Mouse (Mus musculus) embryonic facial prominence, embryonic 14.5 days (tissue): ENCODE measurements around the gene Erbb4. TPM values are rescaled to one million over a fixed set of nuclear protein-coding genes. Genes with fewer than 3 reads are reported as not detected.

ENCODE experiments used
- ATAC-seq: fragments of 200-750 bp; cut with Nextera tagmentation; 2 replicates; pipeline ENCODE4 v1.8.0; 2017; ENCODE audit warnings: low read depth, moderate number of reproducible peaks, moderate TSS enrichment
- DNase-seq: peaks from one replicate; pipeline ENCODE4 v3.0.0-alpha.2; 2015; ENCODE audit warnings: low spot score
- H3K27ac ChIP-seq: fragments of 300-500 bp; sonication (generic); replicated peaks from 2 replicates; pipeline ENCODE4 v1.5.1; 2014; ENCODE audit warnings: low read depth, mild to moderate bottlenecking, low read length, moderate library complexity
- H3K27me3 ChIP-seq: fragments of 300-500 bp; sonication (generic); replicated peaks from 2 replicates; pipeline ENCODE4 v1.6.1; 2014; ENCODE audit warnings: low read length; ENCODE audit not compliant: control insufficient read depth, insufficient read depth
- H3K36me3 ChIP-seq: fragments of 300-500 bp; sonication (generic); 2 replicates; pipeline ENCODE4 v1.6.1; 2014; ENCODE audit warnings: low read length, mixed read lengths; ENCODE audit not compliant: control insufficient read depth, insufficient read depth
- H3K4me1 ChIP-seq: fragments of 300-500 bp; sonication (generic); 2 replicates; pipeline ENCODE4 v1.6.1; 2014; ENCODE audit warnings: antibody characterized with exemption, low read length; ENCODE audit not compliant: control insufficient read depth, insufficient read depth
- H3K4me2 ChIP-seq: fragments of 300-500 bp; sonication (generic); 2 replicates; pipeline ENCODE4 v1.6.1; 2014; ENCODE audit warnings: low read depth, mild to moderate bottlenecking, low read length, moderate library complexity, mixed read lengths
- H3K4me3 ChIP-seq: fragments of 300-500 bp; sonication (generic); 2 replicates; pipeline ENCODE4 v1.5.1; 2014; ENCODE audit warnings: low read depth, mild to moderate bottlenecking, low read length
- H3K9ac ChIP-seq: fragments of 300-500 bp; sonication (generic); 2 replicates; pipeline ENCODE4 v1.6.1; 2014; ENCODE audit warnings: low read depth, mild to moderate bottlenecking, low read length, moderate library complexity, mixed read lengths
- H3K9me3 ChIP-seq: fragments of 300-500 bp; sonication (generic); 2 replicates; pipeline ENCODE4 v1.6.1; 2016; ENCODE audit warnings: low read length; ENCODE audit not compliant: control insufficient read depth
- WGBS: fragments of 180-500 bp; shearing (Covaris S2); extraction: QIAGEN DNeasy Blood & Tissue Kit; methylation state at CpG from one replicate; pipeline ENCODE4 v1.1.7; 2014; 5-methylcytosine and 5-hydroxymethylcytosine counted together
- polyA plus RNA-seq: library from polyadenylated mRNA; unstranded; fragments of >200 nt; fragmentation: Nextera tagmentation; extraction: Ambion mirVana; gene quantifications from 2 replicates; pipeline ENCODE4 v1.2.1, GENCODE M21; 2014

Gene Erbb4
- polyA plus RNA-seq, 1 experiment from 2014 or later: 1.3 TPM

DNA sequence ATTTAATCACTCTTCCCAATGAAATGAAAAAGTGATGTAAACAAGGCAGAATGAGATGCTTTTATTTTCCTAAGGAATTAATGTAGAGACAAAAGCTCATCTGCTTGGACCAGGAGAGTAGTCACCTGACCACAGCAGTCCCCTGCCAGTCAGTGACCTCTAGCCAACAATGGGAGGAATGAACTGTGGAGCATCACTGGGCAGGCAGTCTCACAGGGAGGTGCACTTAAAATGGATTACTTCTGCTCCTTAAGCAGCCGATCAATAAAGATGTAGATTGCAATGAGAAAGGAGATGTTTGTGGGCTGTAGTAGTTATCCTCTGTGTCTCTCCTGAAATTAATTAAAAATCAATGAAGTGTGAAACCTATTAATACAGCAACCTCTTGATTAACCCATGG lies 1018.2 kb downstream of the Erbb4 start:
- H3K4me1 ChIP-seq: no peaks in the 10 kb centered on the region
- no peak for ATAC-seq
- no peaks in the 10 kb centered on the region for H3K36me3 ChIP-seq
- no peaks in the 10 kb centered on the region for H3K27me3 ChIP-seq
- H3K9ac ChIP-seq: no peak overlapping the region
- H3K4me3 ChIP-seq: no peak overlapping the region
- WGBS: 79% methylated on average over 1 of the region's 1 CpGs
- no peak overlapping the region for H3K4me2 ChIP-seq
- DNase-seq: no peak
- no peak overlapping the region for H3K27ac ChIP-seq
- no peaks in the 10 kb centered on the region for H3K9me3 ChIP-seq

DNA sequence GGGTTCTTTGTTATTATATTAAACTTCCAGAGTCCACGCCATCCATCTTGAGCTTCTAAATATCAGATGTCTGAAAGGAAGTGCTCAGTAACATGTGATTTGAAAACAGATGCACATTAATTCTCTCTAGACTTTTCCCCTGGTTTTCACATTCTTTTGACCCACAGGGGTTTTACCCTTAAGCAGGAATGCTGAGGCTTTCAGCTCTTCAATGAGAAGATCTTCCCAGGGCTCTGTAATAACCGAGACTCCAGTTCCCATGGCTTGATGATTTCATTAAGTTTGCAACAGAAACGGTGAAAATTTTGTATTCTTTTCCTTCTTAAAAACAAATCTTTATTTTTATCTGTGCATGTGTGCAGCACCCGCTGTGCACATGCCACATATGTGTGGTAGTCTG lies 1051.4 kb downstream of the Erbb4 start:
- Histone ChIP-seq H3K36me3 (no peaks in the 10 kb centered on the region), H3K4me2 (no peak overlapping the region), H3K27me3 (no peaks in the 10 kb centered on the region), H3K4me1 (no peaks in the 10 kb centered on the region), H3K27ac (no peak overlapping the region), H3K9ac (no peak overlapping the region), H3K4me3 (no peak overlapping the region), H3K9me3 (no peaks in the 10 kb centered on the region)
- no peak for ATAC-seq
- peak; percentile 10 for DNase-seq
- 39% methylated on average over 4 of the region's 4 CpGs for WGBS

- Histone ChIP-seq H3K36me3 (no peaks in the 10 kb centered on the region), H3K4me1 (peaks cover 2% of the 10 kb centered on the region), H3K9ac (no peak overlapping the region), H3K27me3 (no peaks in the 10 kb centered on the region), H3K4me3 (no peak overlapping the region), H3K27ac (no peak overlapping the region), H3K9me3 (no peaks in the 10 kb centered on the region), H3K4me2 (no peak overlapping the region)
- ATAC-seq (no peak), DNase-seq (no peak)
- WGBS: 73% methylated on average over 3 of the region's 3 CpGs
These were observed 1053.1 kb downstream of the Erbb4 start for GRCm38 (mm10) chr1:68054715-68055114.

DNA sequence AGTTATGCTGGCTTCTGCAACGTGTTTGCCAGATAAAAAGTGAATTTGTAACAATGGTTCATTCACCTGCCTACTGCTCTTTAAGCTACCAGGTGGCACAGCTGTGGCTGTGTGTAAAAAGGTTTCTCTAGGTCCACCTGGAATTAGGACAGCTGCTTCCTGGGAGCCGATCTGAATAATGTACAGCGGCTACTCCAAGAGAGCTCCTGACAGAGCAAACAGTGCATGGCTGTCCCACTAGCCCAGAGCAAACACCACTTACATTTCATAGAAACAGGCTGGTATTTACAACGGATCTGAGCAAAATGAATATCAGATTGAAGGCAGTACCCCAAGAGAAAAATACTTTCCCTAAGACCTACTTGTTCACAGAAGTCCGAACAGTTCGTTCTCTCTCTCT lies 1058.0 kb downstream of the Erbb4 start:
- no peaks in the 10 kb centered on the region for H3K9me3 ChIP-seq
- peaks cover 8% of the 10 kb centered on the region for H3K4me1 ChIP-seq
- H3K4me2 ChIP-seq: no peak overlapping the region
- DNase-seq (peak; percentile 5), ATAC-seq (peak; percentile 60; the same call in 1 of the 2 replicates)
- no peak overlapping the region for H3K9ac ChIP-seq
- 39% methylated on average over 6 of the region's 6 CpGs for WGBS
- no peak overlapping the region for H3K4me3 ChIP-seq
- no peaks in the 10 kb centered on the region for H3K27me3 ChIP-seq
- no peak overlapping the region for H3K27ac ChIP-seq
- H3K36me3 ChIP-seq: no peaks in the 10 kb centered on the region

GRCm38 (mm10) chr1:68047139-68047538 lies 1060.7 kb downstream of the Erbb4 start:
- H3K4me3 ChIP-seq: peak overlapping the region; percentile 35; the same call in 1 of the 2 replicates
- H3K4me2 ChIP-seq: peak overlapping the region; percentile 61
- H3K36me3 ChIP-seq: no peaks in the 10 kb centered on the region
- ATAC-seq (peak; percentile 71), DNase-seq (peak; percentile 84)
- H3K27me3 ChIP-seq: no peaks in the 10 kb centered on the region
- WGBS: 11% methylated on average over 5 of the region's 5 CpGs
- no peaks in the 10 kb centered on the region for H3K9me3 ChIP-seq
- H3K27ac ChIP-seq: no peak overlapping the region
- H3K4me1 ChIP-seq: peaks cover 8% of the 10 kb centered on the region
- H3K9ac ChIP-seq: no peak overlapping the region

DNA sequence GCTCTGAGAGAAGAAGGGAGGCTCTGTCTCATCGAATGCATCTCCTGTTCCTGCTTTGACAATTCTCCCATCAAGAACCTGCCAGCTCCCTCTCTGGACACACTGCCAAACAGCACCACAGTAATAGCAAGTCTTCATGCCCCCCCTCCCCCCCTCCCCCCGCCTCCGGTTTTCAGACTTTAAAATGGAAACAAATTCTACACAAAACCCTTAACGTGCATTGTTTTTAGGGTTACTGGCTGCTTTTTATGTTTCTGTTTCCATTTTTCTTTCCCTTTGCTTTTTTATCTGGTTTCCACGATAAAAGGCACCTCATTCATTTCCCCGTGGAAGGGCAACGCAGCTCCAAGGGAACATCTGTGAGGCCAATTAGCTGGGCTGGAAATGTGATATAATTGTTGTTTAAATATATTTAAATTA lies 1061.3 kb downstream of the Erbb4 start:
- Histone ChIP-seq H3K27me3 (no peaks in the 10 kb centered on the region), H3K4me1 (peaks cover 8% of the 10 kb centered on the region), H3K9ac (no peak overlapping the region), H3K27ac (no peak overlapping the region), H3K4me3 (peak overlapping the region; percentile 35), H3K36me3 (no peaks in the 10 kb centered on the region), H3K9me3 (no peaks in the 10 kb centered on the region), H3K4me2 (peak overlapping the region; percentile 61)
- peak; percentile 76 for DNase-seq
- ATAC-seq: no peak
- 3% methylated on average over 7 of the region's 7 CpGs for WGBS

DNA sequence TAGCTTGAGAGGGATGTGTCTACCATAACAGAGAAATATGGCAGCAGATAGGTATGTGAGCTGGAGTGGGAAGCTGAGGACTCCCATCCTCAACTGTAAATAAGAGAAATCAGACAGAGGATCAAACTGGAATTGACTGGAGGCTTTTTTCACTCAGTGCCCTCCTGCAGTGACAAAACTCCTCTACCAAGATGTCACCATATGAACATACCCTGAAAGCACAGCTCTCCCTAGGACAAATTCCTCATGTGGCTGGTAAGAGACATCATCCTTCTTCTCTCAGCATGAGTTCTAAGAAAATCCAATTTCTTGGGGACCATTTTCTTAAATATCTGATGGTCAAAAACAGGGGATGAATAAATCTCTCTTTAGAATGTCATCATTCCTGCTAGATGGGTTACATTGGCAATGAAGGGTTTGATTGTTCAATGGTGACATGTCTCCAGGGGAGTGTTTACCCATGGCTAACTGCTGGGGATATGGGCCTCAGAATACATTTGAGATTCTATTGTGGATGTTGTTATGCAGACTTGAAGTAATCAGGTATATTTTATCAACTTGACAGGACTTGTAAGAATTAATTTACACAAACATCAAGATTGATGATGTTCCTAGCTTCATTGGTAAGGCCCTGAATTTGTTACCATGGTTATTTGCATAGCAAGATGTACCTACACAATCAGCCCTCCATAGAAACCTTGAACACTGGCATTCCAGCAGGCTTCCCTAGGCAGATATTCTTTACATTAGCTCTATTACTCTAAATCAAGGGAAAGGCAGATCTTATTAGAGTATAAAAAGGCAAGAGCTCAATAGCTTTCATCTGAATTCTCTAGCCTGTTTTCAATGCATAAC lies 1083.5 kb downstream of the Erbb4 start:
- no peaks in the 10 kb centered on the region for H3K27me3 ChIP-seq
- H3K4me3 ChIP-seq: no peak overlapping the region
- no peak for DNase-seq
- H3K9me3 ChIP-seq: no peaks in the 10 kb centered on the region
- no peak for ATAC-seq
- H3K9ac ChIP-seq: no peak overlapping the region
- H3K4me2 ChIP-seq: no peak overlapping the region
- H3K36me3 ChIP-seq: no peaks in the 10 kb centered on the region
- H3K27ac ChIP-seq: no peak overlapping the region
- no peaks in the 10 kb centered on the region for H3K4me1 ChIP-seq

DNA sequence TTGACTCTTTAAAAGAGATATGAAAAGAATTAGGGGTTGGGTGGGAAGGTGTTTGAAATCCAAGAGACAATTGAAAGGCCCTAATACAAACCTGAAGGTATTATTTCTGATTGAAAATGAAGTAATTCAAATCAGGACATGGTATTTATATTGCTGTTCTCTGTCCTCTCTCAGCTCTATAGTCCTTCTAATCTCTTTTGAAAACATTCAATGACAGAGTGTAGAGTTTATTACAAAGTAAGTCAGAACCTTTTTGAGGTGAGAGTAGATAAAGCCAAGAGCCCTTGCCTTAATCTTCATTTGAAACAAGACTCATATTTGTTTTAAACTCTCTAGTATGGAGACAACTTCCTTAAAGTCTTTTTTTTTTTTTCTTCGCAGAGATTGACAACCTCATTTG lies 1087.8 kb downstream of the Erbb4 start:
- Histone ChIP-seq H3K27ac (no peak overlapping the region), H3K4me2 (no peak overlapping the region), H3K9ac (no peak overlapping the region), H3K4me1 (no peaks in the 10 kb centered on the region), H3K4me3 (no peak overlapping the region), H3K9me3 (no peaks in the 10 kb centered on the region), H3K27me3 (no peaks in the 10 kb centered on the region), H3K36me3 (no peaks in the 10 kb centered on the region)
- 92% methylated on average over 1 of the region's 1 CpGs for WGBS
- ATAC-seq (no peak), DNase-seq (no peak)

GRCm38 (mm10) chr1:68019618-68020017 lies 1088.2 kb downstream of the Erbb4 start:
- no peak overlapping the region for H3K4me2 ChIP-seq
- H3K27ac ChIP-seq: no peak overlapping the region
- H3K36me3 ChIP-seq: no peaks in the 10 kb centered on the region
- ATAC-seq: no peak
- no peaks in the 10 kb centered on the region for H3K4me1 ChIP-seq
- DNase-seq: no peak
- H3K27me3 ChIP-seq: no peaks in the 10 kb centered on the region
- 85% methylated on average over 3 of the region's 3 CpGs for WGBS
- no peak overlapping the region for H3K9ac ChIP-seq
- H3K9me3 ChIP-seq: no peaks in the 10 kb centered on the region
- H3K4me3 ChIP-seq: no peak overlapping the region
